Comparison of ENCODE assay signal across 20 mouse cellular contexts in the genomic region with DNA sequence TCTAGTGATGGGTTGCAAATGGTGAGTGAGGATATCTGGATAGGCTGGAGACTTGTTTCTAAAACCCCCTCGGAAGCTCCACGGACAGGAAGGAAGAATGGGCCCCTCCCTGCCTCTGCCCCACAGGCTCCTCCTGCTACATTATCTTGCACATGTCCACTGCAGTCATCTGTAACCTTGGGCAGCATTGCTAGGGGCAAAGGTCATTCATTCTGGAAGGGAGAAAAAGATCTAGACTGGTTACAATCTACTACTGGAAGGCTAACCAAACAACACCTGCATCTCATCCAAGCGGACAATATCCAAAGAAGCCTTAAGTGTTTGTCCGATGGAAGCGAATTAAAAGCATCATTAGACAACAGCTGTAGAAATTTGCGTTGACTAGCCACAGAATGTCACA.
A peak's percentile ranks its signal among the peaks of the same experiment; 100 is the strongest.
DNase-seq lines count a peak whose midpoint lies in the region; ATAC-seq and TF ChIP-seq lines count a peak whose summit lies in the region.
"Had no signal": no experiment of that assay in that cellular context is flagged by ENCODE, and none has a peak within 500 bp of the region (broad histone marks: within the 10 kb centered on the region; RNA-seq: fewer than 3 reads in every experiment).

No protein-coding gene starts in this region.

- H3K9ac ChIP-seq in kidney, embryonic 15.5 days = no peak overlapping the region
- H3K9ac ChIP-seq in liver, adult 2 months (ENCODE audit: low read depth, low read length) = no peak overlapping the region
- H3K9ac ChIP-seq: embryonic facial prominence, embryonic 12.5 days; forebrain, embryonic 13.5 days; forebrain, embryonic 15.5 days had no signal

- DNase-seq in kidney, adult 2 months = peak; percentile 51
- peak; percentile 9 for DNase-seq in kidney, postnatal 10 days
- DNase-seq in kidney, adult 11 months = no peak
- DNase-seq in liver, adult 2 months (ENCODE audit: extremely low read depth, low read depth, low spot score) = peak; percentile 81
- DNase-seq in liver = no peak
- DNase-seq in left cerebral cortex, adult 11 months (ENCODE audit: low spot score) = no peak
- DNase-seq: adrenal gland, adult 8-10 months; adrenal gland, postnatal 14 days; adrenal gland, postnatal 36 days; cerebellum, adult 11-12 months; cerebellum, adult 2 months; cerebellum, adult 9-10 months; cerebellum, postnatal 10 days; cerebellum, postnatal 25 days had no signal

- no peaks in the 10 kb centered on the region for H3K27me3 ChIP-seq in kidney, adult 2 months (replicated peaks; ENCODE audit: control insufficient read depth, insufficient read depth, low read length)
- no peaks in the 10 kb centered on the region for H3K27me3 ChIP-seq in kidney, embryonic 15.5 days
- no peaks in the 10 kb centered on the region for H3K27me3 ChIP-seq in liver, adult 2 months (ENCODE audit: control insufficient read depth, insufficient read depth, low read length)
- H3K27me3 ChIP-seq: embryonic facial prominence, embryonic 12.5 days; forebrain, embryonic 13.5 days; forebrain, embryonic 15.5 days had no signal

- no peak for TF ChIP-seq CTCF in kidney, adult 2 months (conservative IDR thresholded peaks at IDR 0.05; ENCODE audit: insufficient read depth, insufficient read length, low read depth, low read length)
- TF ChIP-seq CTCF in liver, adult 2 months (IDR thresholded peaks at IDR 0.05; ENCODE audit: low read depth, low read length) = no peak

- no peak for ATAC-seq in kidney, embryonic 15.5 days (replicated peaks; ENCODE audit: low FRiP score)
- ATAC-seq: activated CD4-positive, CD25-positive, alpha-beta regulatory T cell, adult 4 months; forebrain, embryonic 13.5 days; forebrain, embryonic 15.5 days had no signal

- H3K4me3 ChIP-seq in kidney, adult 2 months (ENCODE audit: insufficient read depth, low read depth, low read length) = no peak overlapping the region
- H3K4me3 ChIP-seq in kidney, embryonic 15.5 days (replicated peaks) = no peak overlapping the region
- no peak overlapping the region for H3K4me3 ChIP-seq in liver, adult 2 months (ENCODE audit: insufficient read depth, low read depth, low read length)
- H3K4me3 ChIP-seq: embryonic facial prominence, embryonic 10.5 days; embryonic facial prominence, embryonic 12.5 days; forebrain, embryonic 13.5 days; forebrain, embryonic 15.5 days had no signal

- no peaks in the 10 kb centered on the region for H3K4me1 ChIP-seq in kidney, adult 2 months (ENCODE audit: control insufficient read depth, insufficient read depth, low read length)
- H3K4me1 ChIP-seq in kidney, embryonic 15.5 days = no peaks in the 10 kb centered on the region
- H3K4me1 ChIP-seq in liver, adult 2 months (ENCODE audit: control insufficient read depth, insufficient read depth, low read length) = peaks cover 5% of the 10 kb centered on the region; the same call in 1 of the 2 replicates
- H3K4me1 ChIP-seq: embryonic facial prominence, embryonic 10.5 days; embryonic facial prominence, embryonic 12.5 days; forebrain, embryonic 13.5 days; forebrain, embryonic 15.5 days had no signal

- H3K27ac ChIP-seq in kidney, adult 2 months (ENCODE audit: insufficient read depth, low read depth, low read length) = no peak overlapping the region
- no peak overlapping the region for H3K27ac ChIP-seq in kidney, embryonic 15.5 days
- no peak overlapping the region for H3K27ac ChIP-seq in liver, adult 2 months (replicated peaks; ENCODE audit: insufficient read depth, low read depth, low read length)
- H3K27ac ChIP-seq: embryonic facial prominence, embryonic 10.5 days; embryonic facial prominence, embryonic 12.5 days; forebrain, embryonic 13.5 days; forebrain, embryonic 15.5 days had no signal

- no peaks in the 10 kb centered on the region for H3K36me3 ChIP-seq in kidney, adult 2 months (ENCODE audit: control insufficient read depth, insufficient read depth, low read length)
- H3K36me3 ChIP-seq in kidney, embryonic 15.5 days = no peaks in the 10 kb centered on the region
- no peaks in the 10 kb centered on the region; the same call in 1 of the 2 replicates for H3K36me3 ChIP-seq in liver, adult 2 months (ENCODE audit: control insufficient read depth, insufficient read depth, low read length)
- H3K36me3 ChIP-seq: embryonic facial prominence, embryonic 10.5 days; embryonic facial prominence, embryonic 12.5 days; forebrain, embryonic 15.5 days had no signal

- H3K4me2 ChIP-seq in kidney, embryonic 15.5 days = no peak overlapping the region
- H3K4me2 ChIP-seq: embryonic facial prominence, embryonic 12.5 days; forebrain, embryonic 13.5 days; forebrain, embryonic 15.5 days had no signal

- no peaks in the 10 kb centered on the region; the same call in 1 of the 2 replicates for H3K79me2 ChIP-seq in liver, adult 2 months (ENCODE audit: control insufficient read depth, insufficient read depth, low read length)

- WGBS in kidney, adult 2 months = 70% methylated on average over 6 of the region's 6 CpGs
- WGBS in kidney, embryonic 15.5 days = 75% methylated on average over 6 of the region's 6 CpGs
- 58% methylated on average over 6 of the region's 6 CpGs for WGBS in liver, adult 2 months

- no peak for TF ChIP-seq POLR2A in kidney, adult 2 months (IDR thresholded peaks at IDR 0.05; ENCODE audit: low read depth, low read length)
- no peak for TF ChIP-seq POLR2A in liver, adult 2 months (IDR thresholded peaks at IDR 0.05; ENCODE audit: extremely low read depth, insufficient read depth, low read length)

- H3K9me3 ChIP-seq in kidney, embryonic 15.5 days (replicated peaks) = no peaks in the 10 kb centered on the region
- H3K9me3 ChIP-seq: embryonic facial prominence, embryonic 10.5 days; embryonic facial prominence, embryonic 12.5 days; forebrain, embryonic 13.5 days; forebrain, embryonic 15.5 days had no signal

Comparison
In these comparisons a context has a peak if more than half of its experiments do, and no peak if none do; other contexts are left out.
1. DNase-seq: peak in kidney, adult 2 months (single experiment), kidney, postnatal 10 days (single experiment) and liver, adult 2 months (single experiment); none in kidney, adult 11 months (single experiment), liver (single experiment) and left cerebral cortex, adult 11 months (single experiment).